In the genomic region with DNA sequence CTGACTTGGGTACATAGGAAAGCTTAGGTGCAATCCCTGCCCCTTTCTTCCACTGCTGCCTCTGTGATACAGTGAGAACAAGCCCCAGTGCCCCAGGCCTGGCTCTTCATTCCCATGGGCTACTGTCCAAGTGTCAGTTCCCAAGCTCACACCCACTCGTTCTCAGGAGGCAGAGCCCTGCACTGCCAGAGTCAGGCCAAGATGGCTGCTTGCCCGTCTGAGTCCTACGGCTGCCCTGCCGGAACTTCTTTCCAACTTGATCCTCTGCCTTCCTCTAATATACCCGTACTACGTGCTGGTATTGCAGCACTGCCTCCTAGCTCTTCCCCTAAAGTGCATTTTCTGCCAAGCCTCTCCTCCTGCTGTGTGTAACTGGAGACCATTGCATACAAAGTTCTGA, we compare ENCODE assay signal across 8 mouse cellular contexts.
DNase-seq lines count a peak whose midpoint lies in the region; ATAC-seq lines count a peak whose summit lies in the region.

No protein-coding gene starts in this region.

- no peaks in the 10 kb centered on the region for H3K36me3 ChIP-seq in heart, embryonic 13.5 days

- no peak overlapping the region for H3K4me2 ChIP-seq in heart, embryonic 13.5 days

- no peaks in the 10 kb centered on the region for H3K9me3 ChIP-seq in heart, embryonic 13.5 days

- H3K9ac ChIP-seq in heart, embryonic 13.5 days, result no peak overlapping the region

- H3K4me3 ChIP-seq in heart, embryonic 13.5 days, result no peak overlapping the region

- no peaks in the 10 kb centered on the region for H3K27me3 ChIP-seq in heart, embryonic 13.5 days (replicated peaks)

- 67% methylated on average over 6 of the region's 6 CpGs for WGBS in heart, embryonic 13.5 days

- H3K4me1 ChIP-seq in heart, embryonic 13.5 days, result peaks cover 46% of the 10 kb centered on the region

- 0 out of 2 replicates have a peak overlapping the region, but pooled peaks have one; percentile 70 for H3K27ac ChIP-seq in heart, embryonic 13.5 days (replicated peaks)

- ATAC-seq in heart, embryonic 13.5 days (ENCODE audit: extremely low read depth, insufficient number of reproducible peaks, low FRiP score, low TSS enrichment), result no peak
- ATAC-seq in monocyte, adult 5-6 weeks (replicated peaks; ENCODE audit: insufficient number of reproducible peaks, low FRiP score, low TSS enrichment, poor library complexity, severe bottlenecking), result no peak

- DNase-seq in adrenal gland, postnatal 10 days, result peak; percentile 76
- DNase-seq in adrenal gland, adult (ENCODE audit: inconsistent age in 2 of 2, low spot score in 1 of 2), result no peak
- DNase-seq in right cerebral cortex, postnatal 10 days (ENCODE audit: low spot score in 2 of 2), result peak; percentile 65 to 67
- no peak for DNase-seq in right cerebral cortex, postnatal 36 days (ENCODE audit: low spot score in 2 of 2)
- DNase-seq in skeletal muscle tissue, adult 2 months (ENCODE audit: low read depth, low spot score), result peak; percentile 93
- no peak for DNase-seq in kidney, adult 9 months

Comparison
In these comparisons a context has a peak if more than half of its experiments do, and no peak if none do; other contexts are left out.
1. DNase-seq: peak in adrenal gland, postnatal 10 days (single experiment), right cerebral cortex, postnatal 10 days (2 of 2) and skeletal muscle tissue, adult 2 months (single experiment); none in adrenal gland, adult (0 of 2), right cerebral cortex, postnatal 36 days (0 of 2) and kidney, adult 9 months (single experiment).